Mouse (Mus musculus): Measurements from ENCODE around the gene Atxn2. TPM values are rescaled to one million over a fixed set of nuclear protein-coding genes. Genes with fewer than 3 reads are reported as not detected.
A peak's percentile ranks its signal among the peaks of the same experiment; 100 is the strongest.

The Atxn2 gene
- polyA plus RNA-seq, 1 experiment: 174 TPM

GRCm38 (mm10) chr5:121834991-121835747, 124.0 kb downstream of the Atxn2 start:
- Histone ChIP-seq H3K27ac (ENCODE audit: insufficient read depth, low read length) (peak overlapping the region; percentile 28; the same call in 1 of the 2 replicates), H3K4me1 (ENCODE audit: control insufficient read depth, insufficient read depth, low read length) (peaks cover 14% of the 10 kb centered on the region), H3K4me3 (ENCODE audit: insufficient read depth, low read length) (peak overlapping the region; percentile 67)
- TF ChIP-seq POLR2A (IDR thresholded peaks at IDR 0.05; ENCODE audit: low read depth, low read length) (no peak), CTCF (IDR thresholded peaks at IDR 0.05; ENCODE audit: borderline replicate concordance, insufficient read depth, low read length) (no peak)

GRCm38 (mm10) chr5:121835949-121836691, 125.0 kb downstream of the Atxn2 start:
- Histone ChIP-seq H3K4me1 (ENCODE audit: control insufficient read depth, insufficient read depth, low read length) (peaks cover 14% of the 10 kb centered on the region), H3K27ac (ENCODE audit: insufficient read depth, low read length) (peak overlapping the region; percentile 44), H3K4me3 (ENCODE audit: insufficient read depth, low read length) (peak overlapping the region; percentile 67)
- TF ChIP-seq CTCF (IDR thresholded peaks at IDR 0.05; ENCODE audit: borderline replicate concordance, insufficient read depth, low read length) (no peak), POLR2A (IDR thresholded peaks at IDR 0.05; ENCODE audit: low read depth, low read length) (no peak)

- no peak for TF ChIP-seq CTCF (IDR thresholded peaks at IDR 0.05; ENCODE audit: borderline replicate concordance, insufficient read depth, low read length)
- TF ChIP-seq POLR2A (IDR thresholded peaks at IDR 0.05; ENCODE audit: low read depth, low read length): peak; percentile 94
- Histone ChIP-seq H3K4me1 (ENCODE audit: control insufficient read depth, insufficient read depth, low read length) (peaks cover 14% of the 10 kb centered on the region), H3K4me3 (ENCODE audit: insufficient read depth, low read length) (peak overlapping the region; percentile 85), H3K27ac (ENCODE audit: insufficient read depth, low read length) (peak overlapping the region; percentile 98)
Observed at GRCm38 (mm10) chr5:121836692-121837415, 125.7 kb downstream of the Atxn2 start.

- H3K4me1 ChIP-seq (ENCODE audit: control insufficient read depth, insufficient read depth, low read length): peaks cover 14% of the 10 kb centered on the region
- H3K27ac ChIP-seq (ENCODE audit: insufficient read depth, low read length): peak within 1 kb of the TSS; percentile 98
- TF ChIP-seq CTCF (IDR thresholded peaks at IDR 0.05; ENCODE audit: borderline replicate concordance, insufficient read depth, low read length) (no peak), POLR2A (IDR thresholded peaks at IDR 0.05; ENCODE audit: low read depth, low read length) (peak; percentile 67)
Observed at GRCm38 (mm10) chr5:121837441-121838340, 126.6 kb downstream of the Atxn2 start, which contains the start of gene Sh2b3. Gene Sh2b3 (minus strand): TSS chr5:121837646.

GRCm38 (mm10) chr5:121838341-121839127, 127.4 kb downstream of the Atxn2 start:
- TF ChIP-seq POLR2A (IDR thresholded peaks at IDR 0.05; ENCODE audit: low read depth, low read length): 0 out of 2 replicates have a peak, but pooled peaks have one; percentile 30
- no peak for TF ChIP-seq CTCF (IDR thresholded peaks at IDR 0.05; ENCODE audit: borderline replicate concordance, insufficient read depth, low read length)
- peak overlapping the region; percentile 28 for H3K27ac ChIP-seq (ENCODE audit: insufficient read depth, low read length)

More at GRCm38 (mm10) chr5:121837441-121838340, 126.6 kb downstream of the Atxn2 start, which contains the start of gene Sh2b3:
- H3K4me3 ChIP-seq (ENCODE audit: insufficient read depth, low read length): peak within 1 kb of the TSS; percentile 85

GRCm38 (mm10) chr5:121839128-121839473, 128.0 kb downstream of the Atxn2 start:
- no peak for TF ChIP-seq POLR2A (IDR thresholded peaks at IDR 0.05; ENCODE audit: low read depth, low read length)
- no peak for TF ChIP-seq CTCF (IDR thresholded peaks at IDR 0.05; ENCODE audit: borderline replicate concordance, insufficient read depth, low read length)
- Histone ChIP-seq H3K4me3 (ENCODE audit: insufficient read depth, low read length) (no peak overlapping the region), H3K27ac (ENCODE audit: insufficient read depth, low read length) (no peak overlapping the region), H3K4me1 (ENCODE audit: control insufficient read depth, insufficient read depth, low read length) (peaks cover 14% of the 10 kb centered on the region)

More at GRCm38 (mm10) chr5:121838341-121839127, 127.4 kb downstream of the Atxn2 start:
- Histone ChIP-seq H3K4me3 (ENCODE audit: insufficient read depth, low read length) (peak overlapping the region; percentile 27), H3K4me1 (ENCODE audit: control insufficient read depth, insufficient read depth, low read length) (peaks cover 13% of the 10 kb centered on the region)

GRCm38 (mm10) chr5:121841516-121841915, 130.4 kb downstream of the Atxn2 start:
- TF ChIP-seq CTCF (IDR thresholded peaks at IDR 0.05; ENCODE audit: borderline replicate concordance, insufficient read depth, low read length) (no peak), POLR2A (IDR thresholded peaks at IDR 0.05; ENCODE audit: low read depth, low read length) (no peak)
- H3K4me3 ChIP-seq (ENCODE audit: insufficient read depth, low read length): no peak overlapping the region
- H3K27ac ChIP-seq (ENCODE audit: insufficient read depth, low read length): no peak overlapping the region
- peaks cover 9% of the 10 kb centered on the region for H3K4me1 ChIP-seq (ENCODE audit: control insufficient read depth, insufficient read depth, low read length)

- peaks cover 9% of the 10 kb centered on the region for H3K4me1 ChIP-seq (ENCODE audit: control insufficient read depth, insufficient read depth, low read length)
- no peak overlapping the region for H3K4me3 ChIP-seq (ENCODE audit: insufficient read depth, low read length)
Observed at GRCm38 (mm10) chr5:121841973-121842372, 130.8 kb downstream of the Atxn2 start.

More at GRCm38 (mm10) chr5:121841973-121842372, 130.8 kb downstream of the Atxn2 start:
- TF ChIP-seq POLR2A (IDR thresholded peaks at IDR 0.05; ENCODE audit: low read depth, low read length): no peak
- no peak for TF ChIP-seq CTCF (IDR thresholded peaks at IDR 0.05; ENCODE audit: borderline replicate concordance, insufficient read depth, low read length)
- H3K27ac ChIP-seq (ENCODE audit: insufficient read depth, low read length): no peak overlapping the region

All from embryonic fibroblast, embryonic 13.5 days (primary cell).